Mouse (Mus musculus) layer of hippocampus, adult 2 months (tissue): ENCODE data around the gene Gm14226. TPM values are rescaled to one million over a fixed set of nuclear protein-coding genes. Genes with fewer than 3 reads are reported as not detected.
"Not testable (repeated sequence)": the region's sequence is repeated elsewhere in the genome, so short reads cannot be mapped to it uniquely, and the experiment has no call there.

ENCODE experiments used
- DNase-seq, 2 experiments: peaks; one replicate each; pipeline ENCODE4 v3.0.0; 2022; ENCODE audit warnings: low spot score in 2 of 2
- H3K27ac ChIP-seq: fragments of 200-600 bp; 2 replicates; pipeline ENCODE4 v1.8.1; 2022
- H3K4me3 ChIP-seq: fragments of 200-600 bp; 2 replicates; pipeline ENCODE4 v1.8.1; 2022; ENCODE audit warnings: mild to moderate bottlenecking
- CTCF ChIP-seq: fragments of 200-600 bp; conservative IDR thresholded peaks from 2 replicates; pipeline ENCODE4 v1.8.1; 2022; ENCODE audit warnings: antibody characterized with exemption, mild to moderate bottlenecking, moderate library complexity
- total RNA-seq, 2 experiments: library from RNA; stranded (reverse); gene quantifications; 2 replicates each; pipeline ENCODE4 v1.2.3; 2021

Gene Gm14226
- total RNA-seq, 2 experiments from 2014 or later = 0.15 to 0.17 TPM

- Histone ChIP-seq H3K27ac (no peak overlapping the region; the same call in 1 of the 2 replicates), H3K4me3 (no peak overlapping the region)
- no peak for TF ChIP-seq CTCF
- peak in 1 of 2 experiments; percentile 22 for DNase-seq
These were observed 34.6 kb downstream of the Gm14226 start for GRCm38 (mm10) chr2:155052681-155053080.

GRCm38 (mm10) chr2:155053512-155053911 is 35.4 kb downstream of the Gm14226 start:
- H3K4me3 ChIP-seq, H3K27ac ChIP-seq, DNase-seq: not testable (repeated sequence)

- Histone ChIP-seq H3K27ac (no peak overlapping the region), H3K4me3 (no peak overlapping the region)
- no peak for TF ChIP-seq CTCF
- no peak for DNase-seq
These were observed 36.6 kb downstream of the Gm14226 start for GRCm38 (mm10) chr2:155054672-155055071.

- no peak for TF ChIP-seq CTCF
- Histone ChIP-seq H3K4me3 (no peak overlapping the region), H3K27ac (no peak overlapping the region)
- DNase-seq = no peak
These were observed 38.1 kb downstream of the Gm14226 start for GRCm38 (mm10) chr2:155056076-155056578.

- no peak overlapping the region for H3K27ac ChIP-seq
- H3K4me3 ChIP-seq = no peak overlapping the region
- DNase-seq = no peak
- no peak for TF ChIP-seq CTCF
These were observed 39.3 kb downstream of the Gm14226 start for GRCm38 (mm10) chr2:155057361-155057760.

- no peak for DNase-seq
These were observed 53.0 kb downstream of the Gm14226 start for GRCm38 (mm10) chr2:155071027-155071426.

GRCm38 (mm10) chr2:155072353-155073145 is 54.5 kb downstream of the Gm14226 start:
- TF ChIP-seq CTCF = 0 out of 2 replicates have a peak, but pooled peaks have one; percentile 19
- no peak overlapping the region for H3K4me3 ChIP-seq
- H3K27ac ChIP-seq = no peak overlapping the region
- no peak for DNase-seq

More at GRCm38 (mm10) chr2:155071027-155071426, 53.0 kb downstream of the Gm14226 start:
- H3K27ac ChIP-seq = no peak overlapping the region
- H3K4me3 ChIP-seq = no peak overlapping the region
- TF ChIP-seq CTCF = no peak

- H3K27ac ChIP-seq = peak overlapping the region; percentile 89
These were observed 55.3 kb downstream of the Gm14226 start for GRCm38 (mm10) chr2:155073347-155073746.

GRCm38 (mm10) chr2:155073978-155074765 is 56.1 kb downstream of the Gm14226 start, which contains the start of gene Ahcy:
TSS of gene Ahcy (minus strand) at chr2:155074497.
- H3K27ac ChIP-seq = peak within 1 kb of the TSS; percentile 89
- no peak for TF ChIP-seq CTCF
- DNase-seq = peak; percentile 86 to 89
- H3K4me3 ChIP-seq = peak within 1 kb of the TSS; percentile 87

More at GRCm38 (mm10) chr2:155073347-155073746, 55.3 kb downstream of the Gm14226 start:
- DNase-seq = no peak
- TF ChIP-seq CTCF = no peak
- peak overlapping the region; percentile 87 for H3K4me3 ChIP-seq

- no peak for TF ChIP-seq CTCF
- H3K4me3 ChIP-seq = peak overlapping the region; percentile 87
- H3K27ac ChIP-seq = peak overlapping the region; percentile 89
- no peak for DNase-seq
These were observed 56.8 kb downstream of the Gm14226 start for GRCm38 (mm10) chr2:155074766-155075330.

- DNase-seq = no peak
- H3K4me3 ChIP-seq = no peak overlapping the region
- TF ChIP-seq CTCF = no peak
- H3K27ac ChIP-seq = no peak overlapping the region
These were observed 57.6 kb downstream of the Gm14226 start for GRCm38 (mm10) chr2:155075649-155076048.

Other genes starting within 250 kb of the Gm14226 start
- not detected for gene Gm14214, start 248.2 kb upstream of the Gm14226 start, total RNA-seq
- gene Raly, start 227.2 kb upstream of the Gm14226 start, total RNA-seq = 10 to 100 TPM; 62.0 to 68.6 TPM
- not detected for gene a, start 226.9 kb upstream of the Gm14226 start, total RNA-seq
- 10 to 100 TPM; 50.7 to 53.2 TPM for gene Eif2s2, start 125.3 kb upstream of the Gm14226 start, total RNA-seq
- gene Ahcy, start 56.2 kb downstream of the Gm14226 start, total RNA-seq = 10 to 100 TPM; 14.6 to 16.2 TPM
- gene Itch, start 115.2 kb downstream of the Gm14226 start, total RNA-seq = 10 to 100 TPM; 58.7 to 60.1 TPM
- gene Dynlrb1, start 218.3 kb downstream of the Gm14226 start, total RNA-seq = 100 to 1,000 TPM; 283 to 297 TPM